Mouse (Mus musculus): ENCODE data around the gene 1700102P08Rik.

1700102P08Rik gene

GRCm38 (mm10) chr9:108392676-108393075, at the start of gene 1700102P08Rik:
Gene 1700102P08Rik (plus strand): TSS chr9:108392805.
- DNase-seq = peak; percentile 82 to 83

DNA sequence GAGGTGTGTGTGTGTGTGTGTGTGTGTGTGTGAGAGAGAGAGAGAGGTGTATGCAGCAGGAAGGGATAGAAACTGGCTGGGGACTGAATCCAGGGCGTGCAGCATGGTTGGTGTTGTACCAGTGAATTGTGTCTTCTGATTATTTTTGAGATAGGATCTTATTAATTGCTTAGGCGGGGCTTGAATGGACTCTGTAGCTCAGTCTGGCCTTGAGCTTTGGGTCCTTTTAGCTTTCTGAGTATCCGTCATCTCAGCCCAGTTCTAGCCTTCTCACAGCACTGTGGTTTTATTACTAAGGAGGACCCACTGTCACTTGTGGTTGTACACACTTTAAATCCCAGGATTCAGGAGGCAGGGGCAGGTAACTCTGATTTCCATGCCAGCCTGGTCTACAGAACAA, 49.3 kb upstream of the 1700102P08Rik start:
- no peak for DNase-seq

DNA sequence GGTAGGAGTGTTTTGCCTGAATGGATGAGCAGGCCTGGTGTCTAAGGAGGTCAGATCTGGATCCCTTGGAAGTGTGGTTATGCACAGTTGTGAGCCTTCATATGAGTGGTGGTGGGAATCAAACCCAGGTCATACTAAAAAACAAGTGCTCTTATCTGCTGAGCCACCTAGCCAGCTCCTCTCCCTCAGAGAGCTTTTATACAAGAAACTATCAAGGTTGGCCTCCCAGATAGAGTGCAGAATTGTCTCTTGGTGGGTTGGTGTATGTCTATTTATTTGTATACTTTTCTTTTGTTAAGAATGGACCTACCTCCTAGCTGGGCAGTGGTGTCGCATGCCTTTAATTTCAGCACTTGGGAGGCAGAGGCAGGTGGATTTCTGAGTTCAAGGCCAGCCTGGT, 48.8 kb upstream of the 1700102P08Rik start:
- no peak for DNase-seq

DNA sequence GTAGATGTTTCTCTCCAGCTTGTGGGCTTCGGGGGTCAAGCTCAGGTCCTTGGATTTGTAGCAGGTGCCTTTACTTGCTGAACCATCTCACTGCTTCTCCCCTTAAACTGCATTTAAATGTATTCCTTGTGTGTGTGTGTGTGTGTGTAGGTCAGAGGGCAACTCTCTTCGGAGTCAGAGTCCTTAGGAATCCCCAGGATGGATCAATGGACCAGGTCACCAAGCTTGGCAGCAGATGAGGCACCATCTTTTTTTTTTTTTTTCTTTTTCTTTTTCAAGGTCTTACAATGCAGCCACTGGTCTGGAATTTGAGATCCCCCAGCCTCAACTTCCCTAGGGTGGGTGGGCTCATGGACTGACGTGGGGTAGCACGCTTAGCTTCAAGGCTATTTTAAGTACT, 48.1 kb upstream of the 1700102P08Rik start:
- peak in 1 of 2 experiments; percentile 24 for DNase-seq

GRCm38 (mm10) chr9:108347024-108347423, 45.6 kb upstream of the 1700102P08Rik start:
- DNase-seq = no peak

- peak; percentile 93 to 96 for DNase-seq
Observed at GRCm38 (mm10) chr9:108347540-108348289, 44.9 kb upstream of the 1700102P08Rik start, which contains the start of gene Usp4. Gene Usp4 (plus strand): TSS chr9:108347853.

GRCm38 (mm10) chr9:108348290-108348680, 44.3 kb upstream of the 1700102P08Rik start:
- DNase-seq = no peak

DNA sequence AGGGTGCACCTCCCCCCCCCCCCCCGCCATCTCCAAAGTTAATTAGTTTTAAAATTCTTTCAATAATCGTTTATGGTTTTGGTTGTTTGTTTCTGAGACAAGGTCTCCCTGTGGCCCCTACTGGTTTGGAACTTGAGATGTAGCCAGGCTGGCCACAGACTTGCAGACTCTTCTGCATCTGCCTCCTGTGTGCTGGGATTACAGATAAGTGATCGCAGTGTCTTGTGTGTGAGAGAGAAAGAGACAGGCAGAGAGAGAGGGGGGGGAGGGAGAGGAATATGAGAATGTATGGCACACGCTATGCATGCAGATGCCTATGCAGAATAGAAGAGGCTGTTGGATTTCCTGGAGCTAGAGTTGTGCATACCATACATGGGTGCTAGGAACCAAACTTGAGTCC, 42.9 kb upstream of the 1700102P08Rik start:
- no peak for DNase-seq

- no peak for DNase-seq
Observed at GRCm38 (mm10) chr9:108378234-108378633, 14.4 kb upstream of the 1700102P08Rik start.

- DNase-seq = no peak
Observed at GRCm38 (mm10) chr9:108378736-108379135, 13.9 kb upstream of the 1700102P08Rik start.

GRCm38 (mm10) chr9:108379294-108379693, 13.3 kb upstream of the 1700102P08Rik start:
- no peak for DNase-seq

DNA sequence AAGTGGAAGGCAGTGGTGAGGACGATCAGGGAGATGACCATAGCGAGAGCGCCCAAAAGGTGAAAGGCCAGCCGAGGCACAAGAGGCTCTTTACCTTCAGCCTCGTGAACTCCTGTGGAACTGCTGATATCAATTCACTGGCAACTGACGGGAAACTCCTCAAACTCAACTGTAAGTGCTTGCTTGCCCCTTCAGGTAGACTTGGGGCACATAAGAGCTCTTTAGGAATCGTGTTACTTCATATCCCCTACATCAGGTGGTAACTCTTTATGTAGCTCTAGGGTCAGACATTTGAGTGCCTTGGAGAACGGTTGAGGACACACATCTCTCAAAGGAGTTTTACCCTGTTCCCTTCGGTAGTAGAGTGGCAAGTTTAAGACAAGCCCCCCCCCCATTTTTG, 11.2 kb upstream of the 1700102P08Rik start:
- DNase-seq = no peak

- peak; percentile 66 to 73 for DNase-seq
Observed at GRCm38 (mm10) chr9:108385006-108385405, 7.6 kb upstream of the 1700102P08Rik start.

DNA sequence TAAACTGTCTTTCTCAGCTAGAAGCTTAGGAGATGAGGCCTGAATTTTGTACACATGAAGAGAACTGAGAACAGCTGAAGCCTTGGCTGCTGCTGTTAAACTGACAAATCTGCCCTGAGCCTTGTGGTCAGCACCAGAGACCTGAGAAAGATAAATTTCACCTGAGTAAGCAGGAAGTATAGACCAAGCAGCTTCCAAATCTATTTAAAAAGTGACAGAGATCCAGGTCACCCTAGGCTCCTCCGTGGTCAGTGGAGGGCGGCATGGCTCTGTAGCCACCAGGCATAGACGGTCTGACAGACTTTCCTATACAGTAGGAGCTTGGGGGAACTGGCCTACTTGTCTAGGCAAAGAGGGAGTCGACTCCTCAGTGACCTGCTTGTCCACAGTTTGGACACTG, 5.8 kb upstream of the 1700102P08Rik start:
- no peak for DNase-seq

- DNase-seq = peak; percentile 16 to 38
Observed at GRCm38 (mm10) chr9:108388601-108389000, 4.0 kb upstream of the 1700102P08Rik start.

GRCm38 (mm10) chr9:108389220-108389619, 3.4 kb upstream of the 1700102P08Rik start:
- peak; percentile 53 to 70 for DNase-seq

DNA sequence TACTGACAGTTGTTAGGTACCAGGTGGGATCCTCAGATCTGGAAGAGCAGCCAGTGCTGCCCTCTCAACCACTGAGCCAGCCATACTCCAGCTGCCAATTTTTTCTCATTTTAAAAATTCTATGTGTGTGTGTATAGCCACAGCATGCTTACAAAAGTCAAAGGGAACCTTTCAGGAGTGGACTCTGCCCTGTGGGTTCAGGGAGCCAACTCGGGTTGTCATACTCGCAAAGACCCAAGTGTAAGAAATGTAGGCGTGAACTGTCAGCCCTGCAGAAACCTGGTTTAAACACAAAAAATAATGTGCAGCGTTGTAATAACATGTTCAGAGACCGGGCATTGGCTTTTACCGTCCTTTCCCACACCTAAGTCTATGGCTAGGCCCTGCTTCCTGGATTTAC, 1.6 kb downstream of the 1700102P08Rik start:
- DNase-seq = peak; percentile 52 to 71

DNA sequence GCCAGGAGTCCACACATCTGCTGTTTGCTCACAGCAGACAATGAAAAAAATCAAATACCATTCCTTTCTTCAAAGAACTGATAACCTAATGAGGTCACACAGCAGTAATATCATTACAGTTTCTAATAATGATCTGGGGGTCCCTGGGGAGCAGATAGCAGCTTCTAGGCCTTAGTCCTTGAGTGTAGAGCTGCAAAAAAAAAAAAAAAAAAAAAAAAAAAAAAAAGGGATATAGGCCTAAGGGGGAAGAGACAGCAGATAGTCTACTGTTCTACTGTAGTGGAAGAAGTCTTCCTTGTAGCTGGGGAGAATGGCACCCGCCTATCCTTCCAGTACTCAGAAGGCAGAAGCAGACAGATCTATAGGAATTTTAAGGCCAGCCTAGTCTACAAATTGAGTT, 2.8 kb downstream of the 1700102P08Rik start:
- DNase-seq = no peak

- no peak for DNase-seq
Observed at GRCm38 (mm10) chr9:108398324-108398723, 5.7 kb downstream of the 1700102P08Rik start.

DNA sequence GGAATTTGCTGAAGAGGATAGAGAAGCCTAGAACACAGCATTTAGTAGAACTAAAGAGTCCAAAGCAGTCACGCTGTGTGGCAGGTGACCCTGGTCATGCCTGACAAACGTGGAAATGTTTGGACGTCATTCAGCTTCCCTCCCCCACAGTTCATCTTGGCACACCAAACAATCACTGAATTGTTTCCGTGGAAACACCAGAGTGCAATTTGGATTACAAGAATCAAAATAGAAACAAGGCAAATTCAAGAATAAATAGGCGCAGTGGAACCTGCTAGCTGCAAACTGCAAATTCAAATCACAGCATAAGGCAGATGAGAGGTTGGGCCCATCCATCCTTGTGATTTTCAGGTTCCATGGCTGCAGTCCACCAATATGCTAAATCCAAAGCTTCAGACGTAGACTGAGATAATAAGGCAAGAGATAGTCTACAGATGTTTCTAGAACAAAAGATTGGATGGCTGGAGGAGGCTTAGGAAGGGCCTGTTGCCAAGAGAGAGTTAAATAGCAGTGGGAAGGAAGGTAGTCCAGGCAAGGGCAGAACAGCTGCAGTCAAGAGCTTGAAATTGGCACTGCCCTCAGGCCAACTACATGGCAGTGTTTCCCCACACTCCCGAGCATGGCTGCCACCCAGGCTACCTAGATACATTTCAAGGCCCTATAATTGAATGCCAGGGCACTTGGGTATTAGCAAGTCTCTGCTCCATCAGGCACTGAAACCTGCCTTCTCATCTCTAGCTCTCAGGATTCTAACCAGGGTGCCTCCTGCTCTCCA, 8.8 kb downstream of the 1700102P08Rik start:
- DNase-seq = peak; percentile 71 to 72

DNA sequence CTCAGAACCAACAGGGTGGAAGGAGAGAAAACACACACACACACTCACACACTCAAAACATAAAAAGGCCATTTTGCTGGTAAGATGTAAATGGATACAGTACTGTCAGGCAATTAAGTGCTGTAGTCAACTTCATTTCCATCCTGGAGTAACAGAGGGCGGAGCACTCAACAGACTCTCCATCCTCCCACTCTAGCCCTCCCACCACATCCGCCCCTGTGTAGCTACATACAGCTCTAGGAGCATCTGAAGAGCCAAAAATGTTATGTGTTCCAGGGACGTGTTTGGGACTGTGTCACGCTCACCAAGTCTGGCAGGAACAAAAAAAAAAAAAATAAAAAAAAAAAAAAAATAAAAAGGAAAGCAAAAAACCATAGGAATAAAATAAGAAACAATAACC, 10.5 kb downstream of the 1700102P08Rik start:
- DNase-seq = no peak

DNA sequence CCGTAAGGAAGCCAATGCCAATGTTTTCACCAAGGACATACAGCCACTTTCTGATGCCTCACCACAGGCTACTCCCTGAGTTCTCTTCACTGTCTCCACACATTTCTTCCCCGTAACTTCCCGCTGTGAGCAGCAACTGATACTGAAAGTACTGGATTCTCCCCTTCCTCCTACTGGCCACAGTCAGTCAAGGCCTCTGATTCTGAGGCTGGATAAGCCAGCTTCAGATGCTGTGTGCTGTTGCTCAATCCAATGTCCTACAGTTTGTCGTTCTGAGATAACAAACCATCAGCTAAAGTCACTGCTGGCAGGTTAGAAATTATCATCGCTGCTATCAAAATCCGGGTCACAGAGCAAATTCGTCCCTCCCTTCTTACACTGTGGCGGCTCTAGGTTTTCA, 11.8 kb downstream of the 1700102P08Rik start:
- no peak for DNase-seq

GRCm38 (mm10) chr9:108409535-108409934, 16.9 kb downstream of the 1700102P08Rik start:
- DNase-seq = no peak

DNA sequence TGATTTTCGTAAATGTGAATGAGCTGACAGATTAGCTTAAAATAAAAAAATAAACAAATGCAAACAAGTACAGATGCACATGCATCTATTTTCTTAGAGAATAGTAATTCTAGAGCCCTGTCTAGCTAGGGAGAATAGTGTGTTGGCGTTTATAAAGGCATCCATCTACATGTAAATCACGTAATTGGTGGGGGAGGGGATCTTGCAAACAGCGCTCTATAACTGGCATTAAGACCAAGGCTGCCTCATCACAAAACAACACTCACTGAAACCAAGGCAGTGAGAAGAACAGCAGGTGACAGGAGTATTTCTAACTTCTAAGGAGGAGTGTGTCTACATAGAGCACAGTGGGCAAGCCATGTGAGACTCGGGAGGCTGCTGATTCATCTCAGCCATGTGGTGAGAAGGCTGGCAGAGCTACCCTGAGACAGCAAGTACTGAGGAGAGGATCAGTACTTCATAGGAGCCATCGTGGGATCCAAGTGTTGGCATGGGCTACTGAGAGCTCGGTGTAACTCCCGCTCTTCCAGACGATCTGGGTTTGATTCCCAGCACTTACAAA, 18.9 kb downstream of the 1700102P08Rik start:
- no peak for DNase-seq
